Mouse (Mus musculus): ENCODE measurements around the gene Scnn1g. TPM values are rescaled to one million over a fixed set of nuclear protein-coding genes. Genes with fewer than 3 reads are reported as not detected.

The Scnn1g gene
- polyA plus RNA-seq, 1 experiment: not detected

DNA sequence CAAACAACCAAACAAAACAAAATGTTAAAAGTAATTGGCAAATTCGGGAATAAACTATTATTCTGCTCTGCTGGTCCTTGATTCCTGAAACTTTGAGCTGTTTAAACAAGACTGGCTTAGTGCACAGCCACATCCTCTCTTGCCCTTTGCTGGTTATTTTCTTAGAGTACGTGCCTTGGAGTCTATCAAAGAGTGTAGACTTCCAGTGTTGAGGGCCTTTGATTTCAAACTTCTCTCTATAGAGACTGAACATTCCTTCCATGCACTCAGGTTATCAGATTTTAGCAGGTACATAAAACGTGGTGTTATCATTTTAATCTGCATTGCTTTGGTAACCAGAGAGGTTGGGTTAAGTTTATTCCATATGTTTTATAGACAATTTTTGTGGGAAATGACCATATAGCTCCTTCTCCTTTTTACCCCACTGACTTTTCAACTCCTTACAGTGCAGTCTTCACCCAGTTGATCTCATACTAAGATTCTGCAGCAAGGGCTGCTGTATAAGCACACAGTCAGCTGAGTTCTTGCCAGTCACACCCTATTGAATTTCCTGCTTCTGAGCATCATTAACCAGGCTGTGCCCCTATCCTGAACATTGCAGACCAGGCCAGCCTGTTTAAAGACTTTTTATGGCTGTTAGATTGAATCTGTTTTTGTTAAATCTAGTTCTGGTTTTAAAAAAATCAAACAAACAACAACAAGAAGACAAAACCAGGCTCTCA, 48.1 kb downstream of the Scnn1g start:
- TF ChIP-seq TCF12 (IDR thresholded peaks at IDR 0.05; ENCODE audit: insufficient read depth, poor library complexity, severe bottlenecking) (no peak), POLR2A (IDR thresholded peaks at IDR 0.05; ENCODE audit: insufficient read length, low read depth) (no peak), MYOD1 (IDR thresholded peaks at IDR 0.05; ENCODE audit: control insufficient read depth in 1 of 3, insufficient read length in 2 of 3, low read depth in 2 of 3) (no peak), POLR2AphosphoS2 (IDR thresholded peaks at IDR 0.05; ENCODE audit: insufficient read length, low read depth) (no peak), TCF3 (IDR thresholded peaks at IDR 0.05; ENCODE audit: insufficient read length, low read depth) (no peak), E2F4 (IDR thresholded peaks at IDR 0.05; ENCODE audit: insufficient read depth) (no peak), SRF (IDR thresholded peaks at IDR 0.05; ENCODE audit: control insufficient read depth, insufficient read length, low read depth) (no peak), MYOG (IDR thresholded peaks at IDR 0.05; ENCODE audit: control insufficient read depth in 1 of 3, insufficient read depth in 1 of 3, insufficient read length in 2 of 3, low read depth in 2 of 3) (no peak), REST (IDR thresholded peaks at IDR 0.05; ENCODE audit: insufficient read depth, insufficient read length) (no peak), USF1 (IDR thresholded peaks at IDR 0.05; ENCODE audit: low read depth) (no peak), MAX (IDR thresholded peaks at IDR 0.05; ENCODE audit: low read depth) (no peak), CEBPB (IDR thresholded peaks at IDR 0.05; ENCODE audit: insufficient read depth, poor library complexity, severe bottlenecking) (no peak)
- Histone ChIP-seq H3K36me3 (ENCODE audit: control insufficient read depth, insufficient read depth) (no peaks in the 10 kb centered on the region), H3K4me3 (no peak overlapping the region), H3K4me2 (ENCODE audit: low read depth) (no peak overlapping the region), H3K79me2 (ENCODE audit: control insufficient read depth, insufficient read depth) (no peaks in the 10 kb centered on the region), H3ac (ENCODE audit: control insufficient read depth, insufficient read length) (no peak overlapping the region), H3K27me3 (ENCODE audit: control insufficient read depth, insufficient read depth, insufficient read length) (no peaks in the 10 kb centered on the region)

DNA sequence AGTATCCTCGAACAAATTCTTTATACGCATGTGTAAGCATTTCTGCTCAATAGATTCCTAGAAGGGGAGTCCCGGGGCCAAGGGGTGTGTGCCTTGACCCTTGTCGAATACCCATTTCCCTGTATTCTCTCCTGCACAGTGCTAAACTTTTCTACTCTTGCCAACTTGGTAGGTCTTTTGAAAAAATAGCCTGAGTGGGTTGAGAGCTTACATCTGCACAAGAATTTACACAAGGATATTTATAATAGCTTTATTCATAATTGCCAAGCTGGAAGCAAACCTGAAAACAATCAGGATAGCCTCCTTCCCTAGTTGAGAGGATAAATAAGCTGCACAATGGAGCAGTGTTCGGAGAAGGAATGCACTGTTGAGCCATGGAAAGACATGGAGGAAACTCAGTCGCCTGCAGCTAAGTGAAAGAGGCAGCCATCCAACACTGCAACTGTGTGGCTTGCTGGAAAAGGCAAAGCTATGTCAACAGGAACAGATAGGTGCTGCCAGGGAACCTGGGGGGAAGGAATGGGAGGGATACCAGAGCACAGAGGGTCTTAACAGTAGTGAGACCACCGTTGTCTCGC, 51.5 kb downstream of the Scnn1g start:
- H3K4me2 ChIP-seq (ENCODE audit: low read depth): no peak overlapping the region
- no peaks in the 10 kb centered on the region for H3K79me2 ChIP-seq (ENCODE audit: control insufficient read depth, insufficient read depth)
- TF ChIP-seq POLR2A (IDR thresholded peaks at IDR 0.05; ENCODE audit: insufficient read length, low read depth) (no peak), E2F4 (IDR thresholded peaks at IDR 0.05; ENCODE audit: insufficient read depth) (no peak), MYOG (IDR thresholded peaks at IDR 0.05; ENCODE audit: control insufficient read depth in 1 of 3, insufficient read depth in 1 of 3, insufficient read length in 2 of 3, low read depth in 2 of 3) (no peak), TCF12 (IDR thresholded peaks at IDR 0.05; ENCODE audit: insufficient read depth, poor library complexity, severe bottlenecking) (no peak), TCF3 (IDR thresholded peaks at IDR 0.05; ENCODE audit: insufficient read length, low read depth) (no peak), MYOD1 (IDR thresholded peaks at IDR 0.05; ENCODE audit: control insufficient read depth in 1 of 3, insufficient read length in 2 of 3, low read depth in 2 of 3) (no peak), MAX (IDR thresholded peaks at IDR 0.05; ENCODE audit: low read depth) (no peak), CEBPB (IDR thresholded peaks at IDR 0.05; ENCODE audit: insufficient read depth, poor library complexity, severe bottlenecking) (no peak), USF1 (IDR thresholded peaks at IDR 0.05; ENCODE audit: low read depth) (no peak), POLR2AphosphoS2 (IDR thresholded peaks at IDR 0.05; ENCODE audit: insufficient read length, low read depth) (no peak), REST (IDR thresholded peaks at IDR 0.05; ENCODE audit: insufficient read depth, insufficient read length) (no peak), SRF (IDR thresholded peaks at IDR 0.05; ENCODE audit: control insufficient read depth, insufficient read length, low read depth) (no peak)
- H3ac ChIP-seq (ENCODE audit: control insufficient read depth, insufficient read length): no peak overlapping the region
- H3K4me3 ChIP-seq: no peak overlapping the region
- H3K27me3 ChIP-seq (ENCODE audit: control insufficient read depth, insufficient read depth, insufficient read length): no peaks in the 10 kb centered on the region
- H3K36me3 ChIP-seq (ENCODE audit: control insufficient read depth, insufficient read depth): no peaks in the 10 kb centered on the region

DNA sequence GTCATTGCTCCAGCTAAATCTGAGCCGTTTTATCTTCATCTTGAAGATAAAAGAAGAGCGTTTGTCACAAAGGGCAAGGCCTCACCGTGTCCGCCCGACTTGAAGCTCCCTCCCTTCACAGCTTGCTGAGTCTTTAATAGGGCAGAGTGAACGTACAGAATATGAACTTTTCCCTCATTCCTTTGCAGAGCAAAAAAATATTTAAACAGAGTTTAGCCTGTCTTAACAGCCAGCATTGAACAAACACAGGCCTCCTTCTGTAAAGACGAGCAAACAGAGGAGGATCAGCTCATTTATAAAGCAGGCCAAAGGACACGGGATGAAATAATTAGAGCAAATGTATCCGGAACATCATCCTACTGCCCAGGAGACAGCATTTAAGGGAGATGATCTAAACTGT, 63.5 kb downstream of the Scnn1g start:
- Histone ChIP-seq H3K36me3 (ENCODE audit: control insufficient read depth, insufficient read depth) (no peaks in the 10 kb centered on the region), H3K4me2 (ENCODE audit: low read depth) (no peak overlapping the region), H3K79me2 (ENCODE audit: control insufficient read depth, insufficient read depth) (no peaks in the 10 kb centered on the region), H3ac (ENCODE audit: control insufficient read depth, insufficient read length) (no peak overlapping the region), H3K4me3 (no peak overlapping the region), H3K27me3 (ENCODE audit: control insufficient read depth, insufficient read depth, insufficient read length) (no peaks in the 10 kb centered on the region)
- TF ChIP-seq REST (IDR thresholded peaks at IDR 0.05; ENCODE audit: insufficient read depth, insufficient read length) (no peak), MAX (IDR thresholded peaks at IDR 0.05; ENCODE audit: low read depth) (no peak), E2F4 (IDR thresholded peaks at IDR 0.05; ENCODE audit: insufficient read depth) (no peak), CEBPB (IDR thresholded peaks at IDR 0.05; ENCODE audit: insufficient read depth, poor library complexity, severe bottlenecking) (no peak), MYOG (IDR thresholded peaks at IDR 0.05; ENCODE audit: control insufficient read depth in 1 of 3, insufficient read depth in 1 of 3, insufficient read length in 2 of 3, low read depth in 2 of 3) (no peak), POLR2A (IDR thresholded peaks at IDR 0.05; ENCODE audit: insufficient read length, low read depth) (no peak), TCF12 (IDR thresholded peaks at IDR 0.05; ENCODE audit: insufficient read depth, poor library complexity, severe bottlenecking) (no peak), USF1 (IDR thresholded peaks at IDR 0.05; ENCODE audit: low read depth) (no peak), POLR2AphosphoS2 (IDR thresholded peaks at IDR 0.05; ENCODE audit: insufficient read length, low read depth) (no peak), MYOD1 (IDR thresholded peaks at IDR 0.05; ENCODE audit: control insufficient read depth in 1 of 3, insufficient read length in 2 of 3, low read depth in 2 of 3) (no peak), TCF3 (IDR thresholded peaks at IDR 0.05; ENCODE audit: insufficient read length, low read depth) (no peak), SRF (IDR thresholded peaks at IDR 0.05; ENCODE audit: control insufficient read depth, insufficient read length, low read depth) (no peak)

DNA sequence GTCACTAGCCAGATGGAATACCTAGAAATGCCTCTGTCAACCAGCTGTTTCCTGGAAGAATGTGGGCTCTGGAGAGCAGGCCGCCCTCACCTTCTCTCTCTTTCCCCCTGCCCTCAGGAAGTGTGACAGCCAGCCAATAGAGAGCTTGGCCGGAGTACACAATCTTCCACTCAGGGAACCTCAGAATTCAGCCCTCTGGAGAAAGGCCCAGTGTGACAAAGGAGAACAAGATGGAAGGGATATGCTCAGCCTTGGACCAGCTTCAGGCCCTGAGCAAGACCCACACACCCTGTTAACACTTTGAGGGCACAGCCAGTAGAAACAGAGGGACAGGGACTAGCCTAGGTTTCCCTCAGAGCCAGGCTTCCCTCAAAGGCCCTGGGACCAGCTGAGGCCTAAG, 68.2 kb downstream of the Scnn1g start:
- Histone ChIP-seq H3ac (ENCODE audit: control insufficient read depth, insufficient read length) (no peak overlapping the region), H3K4me2 (ENCODE audit: low read depth) (no peak overlapping the region), H3K4me3 (no peak overlapping the region), H3K36me3 (ENCODE audit: control insufficient read depth, insufficient read depth) (no peaks in the 10 kb centered on the region), H3K27me3 (ENCODE audit: control insufficient read depth, insufficient read depth, insufficient read length) (no peaks in the 10 kb centered on the region), H3K79me2 (ENCODE audit: control insufficient read depth, insufficient read depth) (no peaks in the 10 kb centered on the region)
- TF ChIP-seq POLR2AphosphoS2 (IDR thresholded peaks at IDR 0.05; ENCODE audit: insufficient read length, low read depth): no peak
- no peak for TF ChIP-seq MAX (IDR thresholded peaks at IDR 0.05; ENCODE audit: low read depth)
- TF ChIP-seq SRF (IDR thresholded peaks at IDR 0.05; ENCODE audit: control insufficient read depth, insufficient read length, low read depth): no peak
- TF ChIP-seq E2F4 (IDR thresholded peaks at IDR 0.05; ENCODE audit: insufficient read depth): no peak
- TF ChIP-seq REST (IDR thresholded peaks at IDR 0.05; ENCODE audit: insufficient read depth, insufficient read length): no peak
- no peak for TF ChIP-seq MYOD1 (IDR thresholded peaks at IDR 0.05; ENCODE audit: control insufficient read depth in 1 of 3, insufficient read length in 2 of 3, low read depth in 2 of 3)
- no peak for TF ChIP-seq TCF12 (IDR thresholded peaks at IDR 0.05; ENCODE audit: insufficient read depth, poor library complexity, severe bottlenecking)
- no peak for TF ChIP-seq TCF3 (IDR thresholded peaks at IDR 0.05; ENCODE audit: insufficient read length, low read depth)
- no peak for TF ChIP-seq USF1 (IDR thresholded peaks at IDR 0.05; ENCODE audit: low read depth)
- TF ChIP-seq MYOG (IDR thresholded peaks at IDR 0.05; ENCODE audit: control insufficient read depth in 1 of 3, insufficient read depth in 1 of 3, insufficient read length in 2 of 3, low read depth in 2 of 3): no peak
- no peak for TF ChIP-seq POLR2A (IDR thresholded peaks at IDR 0.05; ENCODE audit: insufficient read length, low read depth)
- TF ChIP-seq CEBPB (IDR thresholded peaks at IDR 0.05; ENCODE audit: insufficient read depth, poor library complexity, severe bottlenecking): no peak
